Mouse (Mus musculus) urinary bladder, postnatal 25 days (tissue): ENCODE data around the gene Mus81.
"Not testable (repeated sequence)": the region's sequence is repeated elsewhere in the genome, so short reads cannot be mapped to it uniquely, and the experiment has no call there.

Source experiments
- DNase-seq: peaks from one replicate; pipeline ENCODE4 v3.0.0; 2022; ENCODE audit warnings: low spot score

Mus81 gene

DNA sequence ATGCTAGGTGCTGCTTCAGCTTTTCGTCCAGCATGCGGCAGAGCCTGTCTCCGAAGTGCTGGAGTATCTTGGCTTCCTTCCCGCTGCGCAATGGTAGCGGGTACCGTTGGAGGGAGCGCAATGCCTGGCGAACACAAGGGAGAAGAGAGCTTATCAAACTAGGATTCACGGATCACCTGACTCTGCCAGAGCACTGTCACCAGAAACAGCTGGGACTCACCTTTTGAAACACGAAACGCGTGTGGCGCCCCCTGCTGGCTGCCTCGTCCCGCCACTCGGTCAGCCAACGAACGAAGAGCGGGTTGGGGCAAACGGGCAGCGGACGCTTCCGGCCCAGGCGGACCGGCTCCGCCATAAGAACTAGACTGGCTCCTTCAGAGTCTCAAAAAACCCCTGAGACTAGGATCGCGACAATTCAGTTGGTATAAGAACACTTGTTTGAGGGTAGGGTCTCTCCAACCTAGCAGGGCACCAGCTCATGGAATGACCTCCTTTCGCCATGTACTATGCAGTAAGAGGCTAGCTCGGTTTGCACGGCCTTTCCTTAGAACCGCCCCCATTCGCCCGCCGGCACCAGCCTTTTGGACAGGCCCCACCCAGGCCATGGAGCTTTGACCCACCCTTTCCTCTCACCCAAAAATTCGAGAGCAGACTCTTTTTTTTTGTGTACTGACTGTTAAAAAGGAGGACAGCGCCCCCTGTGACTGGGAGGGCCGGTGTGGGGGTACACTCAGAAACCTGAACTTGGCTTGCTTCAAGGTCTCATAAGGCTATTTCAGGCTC lies at the start of gene Mus81:
TSS of gene Mus81 (minus strand) at position 635 of the 783 bp plus-strand sequence.
- peak; percentile 98 for DNase-seq

DNA sequence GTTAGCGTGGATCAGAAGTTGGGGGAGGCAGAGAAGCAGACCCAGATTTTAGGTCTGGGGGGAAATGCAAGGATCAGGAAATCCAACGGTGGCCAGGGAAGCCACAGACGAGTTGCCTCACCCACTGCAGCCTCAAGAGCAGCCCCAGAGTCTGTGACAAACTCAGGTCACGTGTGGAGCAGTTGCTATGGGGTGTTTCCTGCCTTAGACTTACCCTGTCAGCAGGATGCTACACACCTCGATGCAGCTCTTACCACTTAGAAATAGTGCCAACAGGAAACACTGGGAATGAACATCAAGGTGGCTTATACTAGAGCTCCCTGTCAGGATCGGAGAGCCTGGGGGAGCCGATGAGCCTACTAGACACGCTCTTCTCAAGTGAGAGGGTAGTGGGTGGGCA lies 44.3 kb upstream of the Mus81 start:
- no peak for DNase-seq

GRCm38 (mm10) chr19:5530138-5530524 lies 41.9 kb upstream of the Mus81 start:
- no peak for DNase-seq

DNA sequence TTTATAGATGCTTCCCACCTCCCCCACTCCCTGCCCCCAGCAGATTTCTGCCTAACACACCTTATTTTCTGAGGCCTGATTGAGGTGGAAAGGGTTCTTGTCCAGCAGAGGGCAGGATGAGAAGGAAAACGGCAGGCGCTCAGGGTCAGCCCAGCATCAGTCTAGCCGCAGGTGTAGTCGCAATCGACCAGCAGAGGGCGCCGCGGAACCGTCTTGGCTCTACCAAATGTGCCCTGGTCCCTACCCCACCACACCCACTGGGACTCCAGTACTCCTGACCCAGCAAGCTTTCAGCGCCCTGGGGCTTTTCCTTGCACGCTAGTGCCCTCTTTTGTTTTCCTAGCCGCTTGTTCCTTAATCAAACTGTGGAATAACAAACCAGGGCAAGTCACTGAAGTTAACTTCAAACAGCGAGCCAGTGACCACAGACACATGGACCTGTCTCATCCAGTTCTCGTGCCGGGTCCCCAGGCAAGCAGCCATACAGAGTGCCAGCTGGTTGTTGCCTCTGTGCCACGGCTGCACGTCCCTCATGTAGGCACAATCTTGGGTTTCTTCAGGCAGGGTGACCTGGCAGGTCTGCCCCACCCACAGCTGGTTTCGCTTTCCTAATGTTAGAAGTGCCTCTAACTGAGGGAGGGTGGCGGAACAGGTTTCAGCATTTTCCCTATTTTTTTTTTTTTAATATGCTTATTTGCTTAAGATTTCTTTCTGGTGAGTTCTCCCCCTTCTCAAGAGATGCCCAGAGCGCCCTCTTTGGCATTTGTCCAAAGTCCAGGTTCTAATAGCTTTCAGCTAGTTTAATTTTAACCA lies 41.3 kb upstream of the Mus81 start:
- DNase-seq = peak; percentile 99

GRCm38 (mm10) chr19:5525204-5525603 lies 37.0 kb upstream of the Mus81 start:
- DNase-seq = no peak

DNA sequence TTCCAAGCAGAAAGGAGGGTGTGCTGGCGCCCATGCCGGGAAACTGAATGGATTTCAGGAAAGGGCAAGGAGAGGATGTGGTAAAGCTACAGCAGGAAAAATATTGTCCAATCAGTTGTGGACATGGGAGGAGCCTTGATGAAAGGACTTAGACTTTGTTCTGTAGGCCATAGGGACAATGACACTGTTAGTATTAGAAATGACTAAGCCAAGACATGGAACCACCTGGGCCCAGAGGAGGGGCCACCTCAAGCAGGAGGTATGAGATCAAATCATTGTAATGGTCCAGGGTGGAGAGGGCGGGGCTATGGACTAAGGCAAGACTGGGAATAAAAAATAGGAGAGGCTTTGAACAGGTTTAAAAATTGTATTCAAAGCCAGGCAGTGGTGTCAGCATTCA lies 30.5 kb upstream of the Mus81 start:
- no peak for DNase-seq

DNA sequence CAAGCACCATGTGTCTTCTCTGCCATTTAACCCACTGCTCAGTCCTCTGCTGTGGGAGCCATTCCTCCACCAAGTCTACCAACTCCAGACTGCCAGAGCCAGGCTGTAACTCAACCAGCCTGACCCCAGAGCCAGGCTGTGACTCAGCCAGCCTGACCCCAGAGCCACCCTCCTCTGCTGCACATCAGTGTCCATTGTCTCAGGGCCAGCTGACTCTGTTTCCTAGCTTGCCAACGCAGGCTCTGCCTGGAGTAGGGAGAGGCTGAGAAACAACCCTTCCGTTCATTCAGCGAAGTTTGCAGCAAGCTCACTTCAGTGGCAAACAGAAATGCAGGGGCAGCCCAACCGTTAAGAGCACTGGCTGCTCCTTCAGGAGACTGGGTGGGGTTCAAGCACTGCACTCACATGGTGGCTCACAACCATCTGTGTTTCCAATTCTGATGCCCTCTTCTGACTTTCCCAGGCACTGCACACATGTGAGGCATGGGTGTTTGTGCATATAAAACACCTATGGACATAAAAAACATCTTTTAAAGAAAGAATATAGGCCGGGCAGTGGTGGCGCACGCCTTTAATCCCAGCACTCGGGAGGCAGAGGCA lies 28.8 kb upstream of the Mus81 start:
- no peak for DNase-seq

- DNase-seq = no peak
These were observed 27.9 kb upstream of the Mus81 start for GRCm38 (mm10) chr19:5515840-5516777.

DNA sequence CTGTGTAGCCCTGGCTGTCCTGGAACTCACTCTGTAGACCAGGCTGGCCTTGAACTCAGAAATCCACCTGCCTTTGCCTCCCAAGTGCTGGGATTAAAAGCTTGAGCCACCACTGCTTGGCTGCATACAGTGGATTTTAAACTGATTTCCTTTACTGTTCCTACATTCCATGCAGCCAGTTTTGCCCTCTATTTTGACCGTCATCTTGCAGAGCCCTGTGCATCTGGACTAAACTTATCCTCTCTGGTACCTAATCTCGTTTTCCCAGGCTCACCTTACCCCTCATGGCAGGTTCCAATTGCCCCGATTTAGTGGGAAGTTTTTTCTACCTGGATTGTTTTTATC lies 24.8 kb upstream of the Mus81 start:
- no peak for DNase-seq

DNA sequence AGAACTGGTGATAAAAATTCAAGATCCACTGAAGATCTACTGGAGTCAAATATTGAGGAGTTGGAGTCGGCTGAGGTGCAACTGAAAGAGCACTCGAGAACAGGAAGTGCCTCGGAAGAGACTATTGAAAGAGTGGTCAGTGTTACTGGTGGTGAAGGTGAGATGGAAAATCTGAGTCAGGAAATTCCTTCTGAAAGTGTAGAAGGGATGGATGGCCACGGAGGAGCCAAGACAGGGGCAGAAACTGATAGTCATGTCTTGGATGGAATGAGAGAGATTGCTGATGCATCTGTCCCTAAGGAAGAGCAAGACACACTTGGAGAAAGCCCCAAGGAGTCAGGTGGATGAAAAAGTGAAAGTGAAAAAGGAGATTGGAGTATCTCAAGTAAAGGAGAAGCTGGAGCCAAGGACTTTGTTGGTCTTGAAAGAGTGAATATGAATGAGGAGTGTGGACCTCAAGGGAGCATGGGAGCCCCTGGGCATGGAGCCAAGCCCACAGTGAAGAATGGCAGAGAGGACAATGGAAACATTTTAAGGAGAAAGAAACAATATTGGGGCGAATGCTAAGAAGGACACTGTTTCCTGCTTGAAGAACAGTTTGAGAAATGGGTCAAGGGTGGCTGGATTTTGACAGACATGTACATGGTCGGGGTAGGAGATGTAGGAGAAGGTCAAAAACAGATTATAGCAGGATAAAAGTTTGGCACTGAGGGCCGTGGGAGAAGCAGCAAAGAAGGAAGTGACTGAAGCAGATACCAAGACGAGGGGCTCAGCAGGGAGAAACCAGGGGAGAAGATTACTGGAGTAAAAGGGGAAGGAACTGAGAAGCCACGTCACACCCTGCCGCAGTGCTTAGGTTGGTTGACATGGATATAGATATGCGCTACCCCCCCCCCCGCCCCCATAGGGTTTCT lies 24.1 kb upstream of the Mus81 start:
- DNase-seq = no peak

GRCm38 (mm10) chr19:5511074-5511632 lies 23.0 kb upstream of the Mus81 start:
- DNase-seq = no peak

- peak; percentile 91 for DNase-seq
These were observed 22.1 kb upstream of the Mus81 start, which contains the start of gene Snx32 for GRCm38 (mm10) chr19:5510031-5511026. Gene Snx32, minus strand, starts transcription at chr19:5510538.

DNA sequence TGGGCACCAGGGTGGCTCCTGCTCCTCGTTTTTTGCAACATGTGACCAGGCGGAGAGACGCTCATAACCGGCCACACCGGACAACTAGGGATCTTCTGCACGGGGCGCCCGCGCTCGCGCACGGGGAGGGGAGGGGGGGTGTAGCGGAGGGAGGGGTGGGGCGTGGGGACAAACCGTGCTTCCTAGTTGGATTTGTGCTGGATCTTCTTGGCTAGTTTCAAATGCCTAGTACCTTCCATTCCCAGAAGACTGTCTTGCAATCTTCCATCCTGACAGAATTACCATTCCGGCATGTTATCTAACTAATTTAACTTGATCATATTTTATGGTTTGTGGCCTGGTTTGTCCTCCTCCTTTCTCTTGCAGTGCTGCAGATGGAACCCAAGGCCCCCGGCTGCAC lies 15.5 kb upstream of the Mus81 start, which contains the start of gene 1700020D05Rik:
TSS of gene 1700020D05Rik (minus strand) at position 101 of the 400 bp plus-strand sequence.
- no peak for DNase-seq

GRCm38 (mm10) chr19:5500330-5500875 lies 12.2 kb upstream of the Mus81 start:
- DNase-seq = no peak

DNA sequence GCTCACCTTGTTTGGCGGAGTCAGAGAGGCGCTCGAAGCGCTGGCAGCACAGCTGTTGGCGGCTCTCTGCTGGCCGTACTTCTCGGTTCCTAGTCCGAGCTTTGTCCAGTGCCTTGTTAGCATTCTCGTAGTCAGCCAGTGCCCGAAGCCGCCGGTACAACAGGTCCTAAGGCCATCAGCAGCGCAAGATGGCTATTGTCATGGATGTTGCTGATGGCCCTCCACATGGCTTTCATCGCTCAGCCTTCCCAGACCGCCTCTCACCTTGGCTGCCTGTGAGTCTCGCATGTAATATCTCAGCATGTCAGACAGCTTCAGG lies 7.8 kb upstream of the Mus81 start:
- no peak for DNase-seq

GRCm38 (mm10) chr19:5495353-5496051 lies 7.3 kb upstream of the Mus81 start:
- DNase-seq = no peak

DNA sequence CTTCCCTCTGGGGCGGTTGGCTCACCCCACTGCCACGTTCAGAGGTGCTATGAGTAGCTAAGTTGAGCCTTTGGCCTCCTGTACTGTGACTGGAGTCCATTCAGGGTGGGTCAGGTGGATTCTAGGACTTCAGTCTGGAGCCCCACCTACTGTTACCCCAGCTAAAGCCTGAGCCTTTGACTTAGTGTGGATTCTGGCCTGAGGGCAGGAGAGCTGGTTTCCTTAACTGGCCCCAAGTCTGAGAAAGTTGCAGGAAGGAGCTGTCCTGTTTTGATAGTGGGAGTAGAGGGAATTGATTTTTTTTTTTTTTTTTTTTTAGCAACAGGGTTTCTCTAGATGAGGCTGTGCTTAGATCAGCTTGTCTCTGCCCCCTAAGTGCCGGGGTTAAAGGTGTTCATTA lies 6.1 kb upstream of the Mus81 start:
- no peak for DNase-seq

DNA sequence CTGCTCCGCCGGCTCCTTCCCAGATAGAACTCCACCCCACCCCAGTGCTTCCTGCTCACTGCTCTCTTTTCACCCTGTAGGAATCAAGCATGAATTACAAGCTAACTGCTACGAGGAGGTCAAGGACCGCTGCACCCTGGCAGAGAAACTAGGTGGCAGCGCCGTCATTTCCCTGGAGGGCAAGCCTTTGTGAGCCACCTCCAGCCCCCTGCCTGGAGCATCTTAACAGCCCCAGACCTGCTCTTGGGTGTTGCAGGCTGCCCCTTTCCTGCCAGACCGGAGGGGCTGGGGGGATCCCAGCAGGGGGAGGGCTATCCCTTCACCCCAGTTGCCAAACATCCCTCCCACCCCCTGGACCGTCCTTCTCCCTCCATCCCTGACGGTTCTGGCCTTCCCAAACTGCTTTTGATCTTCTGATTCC lies 5.1 kb upstream of the Mus81 start:
- DNase-seq = not testable (repeated sequence)
